In the genomic region with DNA sequence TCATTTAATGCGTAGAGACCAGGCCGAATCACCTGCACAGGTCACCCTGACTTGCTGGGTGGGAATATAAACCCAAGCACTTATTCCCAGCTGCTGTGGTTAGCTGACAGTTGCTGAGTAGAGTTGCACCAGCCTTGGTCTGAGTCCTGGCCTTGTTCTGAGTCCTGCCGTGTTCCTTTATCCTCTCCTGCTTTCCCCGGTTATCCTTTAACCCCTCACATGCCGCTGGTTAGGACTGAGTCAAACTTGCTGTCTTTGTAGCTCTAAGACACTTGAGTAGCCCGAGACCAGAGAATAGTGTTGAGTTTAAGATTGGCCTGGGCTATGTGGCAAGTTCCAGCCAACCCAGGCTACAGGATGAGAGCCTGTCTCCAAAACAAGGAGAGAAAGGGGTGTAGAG, we compare ENCODE assay signal across 23 mouse cellular contexts.
DNase-seq lines count a peak whose midpoint lies in the region; ATAC-seq lines count a peak whose summit lies in the region.
"Had no signal": no experiment of that assay in that cellular context is flagged by ENCODE, and none has a peak within 500 bp of the region (broad histone marks: within the 10 kb centered on the region; RNA-seq: fewer than 3 reads in every experiment).

No protein-coding gene starts in this region.

- 44% methylated on average over 6 of the region's 6 CpGs for WGBS in forebrain, embryonic 10.5 days
- 40% methylated on average over 6 of the region's 6 CpGs for WGBS in forebrain, embryonic 15.5 days
- 61% methylated on average over 6 of the region's 6 CpGs for WGBS in lung, embryonic 15.5 days
- WGBS in intestine, embryonic 14.5 days, result 58% methylated on average over 6 of the region's 6 CpGs
- 55% methylated on average over 6 of the region's 6 CpGs for WGBS in limb, embryonic 13.5 days
- WGBS in hindbrain, embryonic 10.5 days, result 49% methylated on average over 6 of the region's 6 CpGs

- intact Hi-C loops in heart, postnatal 36 days (cut with DNase I), result no loop called here

- ATAC-seq in forebrain, embryonic 15.5 days (replicated peaks), result no peak
- ATAC-seq in lung, embryonic 15.5 days (ENCODE audit: borderline replicate concordance, extremely low read depth, low FRiP score, low TSS enrichment), result no peak
- ATAC-seq in intestine, embryonic 14.5 days (replicated peaks; ENCODE audit: low FRiP score, low TSS enrichment, low read depth), result no peak
- no peak for ATAC-seq in limb, embryonic 13.5 days (ENCODE audit: low FRiP score, low read depth)
- ATAC-seq: forebrain, embryonic 16.5 days; liver, embryonic 12.5 days had no signal

- no peak for DNase-seq in forebrain, embryonic 10.5 days (ENCODE audit: extremely low spot score, low spot score)
- DNase-seq in lung, adult 18-20 months, result no peak
- no peak for DNase-seq in intestine, embryonic 14.5 days (ENCODE audit: low spot score)
- DNase-seq in hindbrain, embryonic 10.5 days (ENCODE audit: low spot score), result no peak
- no peak for DNase-seq in heart, postnatal 36 days
- DNase-seq: adrenal gland, postnatal 10 days; cerebellum, adult 2 months; cerebellum, postnatal 25 days; gastrocnemius, postnatal 14 days; heart, postnatal 4 days; left cerebral cortex, postnatal 4 days; lung, adult 2 months; spleen, adult 18-20 months; thymus, postnatal 14 days had no signal

- H3K4me1 ChIP-seq in forebrain, embryonic 10.5 days, result peaks cover 61% of the 10 kb centered on the region
- no peaks in the 10 kb centered on the region for H3K4me1 ChIP-seq in forebrain, embryonic 15.5 days
- H3K4me1 ChIP-seq in lung, embryonic 15.5 days, result peaks cover 88% of the 10 kb centered on the region
- peaks cover 51% of the 10 kb centered on the region for H3K4me1 ChIP-seq in intestine, embryonic 14.5 days (replicated peaks; ENCODE audit: control insufficient read depth, insufficient read depth, low read length)
- H3K4me1 ChIP-seq in limb, embryonic 13.5 days, result peaks cover 79% of the 10 kb centered on the region
- peaks cover 41% of the 10 kb centered on the region for H3K4me1 ChIP-seq in hindbrain, embryonic 10.5 days (replicated peaks)
- H3K4me1 ChIP-seq: hindbrain, embryonic 15.5 days had no signal

- no peaks in the 10 kb centered on the region for H3K9me3 ChIP-seq in forebrain, embryonic 10.5 days
- no peaks in the 10 kb centered on the region for H3K9me3 ChIP-seq in forebrain, embryonic 15.5 days
- H3K9me3 ChIP-seq in lung, embryonic 15.5 days, result no peaks in the 10 kb centered on the region
- no peaks in the 10 kb centered on the region for H3K9me3 ChIP-seq in intestine, embryonic 14.5 days (ENCODE audit: control insufficient read depth, low read length)
- H3K9me3 ChIP-seq in limb, embryonic 13.5 days, result no peaks in the 10 kb centered on the region
- no peaks in the 10 kb centered on the region for H3K9me3 ChIP-seq in hindbrain, embryonic 10.5 days
- H3K9me3 ChIP-seq: hindbrain, embryonic 15.5 days; liver, embryonic 12.5 days; midbrain, embryonic 12.5 days; neural tube, embryonic 15.5 days had no signal

- 0 out of 2 replicates have a peak overlapping the region, but pooled peaks have one; percentile 37 for H3K27ac ChIP-seq in forebrain, embryonic 10.5 days
- no peak overlapping the region for H3K27ac ChIP-seq in forebrain, embryonic 15.5 days (replicated peaks)
- 0 out of 2 replicates have a peak overlapping the region, but pooled peaks have one; percentile 66 for H3K27ac ChIP-seq in lung, embryonic 15.5 days
- H3K27ac ChIP-seq in intestine, embryonic 14.5 days (ENCODE audit: low read depth), result 0 out of 2 replicates have a peak overlapping the region, but pooled peaks have one; percentile 49
- H3K27ac ChIP-seq in limb, embryonic 13.5 days, result peak overlapping the region; percentile 86; the same call in 1 of the 2 replicates
- no peak overlapping the region for H3K27ac ChIP-seq in hindbrain, embryonic 10.5 days
- H3K27ac ChIP-seq: hindbrain, embryonic 15.5 days; left cerebral cortex, adult 2 months; liver, embryonic 12.5 days; midbrain, embryonic 12.5 days; neural tube, embryonic 15.5 days had no signal

- no peak overlapping the region for H3K9ac ChIP-seq in forebrain, embryonic 15.5 days (replicated peaks)
- no peak overlapping the region for H3K9ac ChIP-seq in lung, embryonic 15.5 days
- H3K9ac ChIP-seq in intestine, embryonic 14.5 days (ENCODE audit: low read length), result no peak overlapping the region
- H3K9ac ChIP-seq in limb, embryonic 13.5 days, result no peak overlapping the region; the same call in 1 of the 2 replicates
- H3K9ac ChIP-seq: hindbrain, embryonic 15.5 days; liver, embryonic 12.5 days; midbrain, embryonic 12.5 days; neural tube, embryonic 15.5 days had no signal

- H3K36me3 ChIP-seq in forebrain, embryonic 10.5 days (replicated peaks), result no peaks in the 10 kb centered on the region
- no peaks in the 10 kb centered on the region for H3K36me3 ChIP-seq in forebrain, embryonic 15.5 days
- H3K36me3 ChIP-seq in lung, embryonic 15.5 days, result peaks cover 21% of the 10 kb centered on the region; the same call in 1 of the 2 replicates
- H3K36me3 ChIP-seq in intestine, embryonic 14.5 days (ENCODE audit: control insufficient read depth, insufficient read depth, low read length), result peaks cover 21% of the 10 kb centered on the region
- no peaks in the 10 kb centered on the region for H3K36me3 ChIP-seq in limb, embryonic 13.5 days
- H3K36me3 ChIP-seq in hindbrain, embryonic 10.5 days, result no peaks in the 10 kb centered on the region
- H3K36me3 ChIP-seq: hindbrain, embryonic 15.5 days; liver, embryonic 12.5 days; midbrain, embryonic 12.5 days; neural tube, embryonic 15.5 days had no signal

- H3K27me3 ChIP-seq in forebrain, embryonic 10.5 days (ENCODE audit: poor library complexity, severe bottlenecking), result no peaks in the 10 kb centered on the region
- H3K27me3 ChIP-seq in forebrain, embryonic 15.5 days, result no peaks in the 10 kb centered on the region
- H3K27me3 ChIP-seq in lung, embryonic 15.5 days, result no peaks in the 10 kb centered on the region
- no peaks in the 10 kb centered on the region for H3K27me3 ChIP-seq in intestine, embryonic 14.5 days (replicated peaks; ENCODE audit: control insufficient read depth, insufficient read depth, low read length)
- H3K27me3 ChIP-seq in limb, embryonic 13.5 days, result peaks cover 14% of the 10 kb centered on the region
- no peaks in the 10 kb centered on the region for H3K27me3 ChIP-seq in hindbrain, embryonic 10.5 days (ENCODE audit: insufficient read depth, poor library complexity, severe bottlenecking)
- H3K27me3 ChIP-seq: hindbrain, embryonic 15.5 days; liver, embryonic 12.5 days; midbrain, embryonic 12.5 days; neural tube, embryonic 15.5 days had no signal

- no peak overlapping the region for H3K4me3 ChIP-seq in forebrain, embryonic 10.5 days
- H3K4me3 ChIP-seq in forebrain, embryonic 15.5 days, result no peak overlapping the region
- no peak overlapping the region for H3K4me3 ChIP-seq in lung, embryonic 15.5 days
- H3K4me3 ChIP-seq in intestine, embryonic 14.5 days (ENCODE audit: low read depth, low read length), result no peak overlapping the region
- no peak overlapping the region for H3K4me3 ChIP-seq in limb, embryonic 13.5 days
- no peak overlapping the region for H3K4me3 ChIP-seq in hindbrain, embryonic 10.5 days
- H3K4me3 ChIP-seq: hindbrain, embryonic 15.5 days; left cerebral cortex, adult 2 months; liver, embryonic 12.5 days; midbrain, embryonic 12.5 days; neural tube, embryonic 15.5 days had no signal

- no peak overlapping the region for H3K4me2 ChIP-seq in forebrain, embryonic 15.5 days (replicated peaks)
- no peak overlapping the region for H3K4me2 ChIP-seq in lung, embryonic 15.5 days
- no peak overlapping the region for H3K4me2 ChIP-seq in intestine, embryonic 14.5 days (ENCODE audit: low read length)
- H3K4me2 ChIP-seq in limb, embryonic 13.5 days (replicated peaks), result no peak overlapping the region
- H3K4me2 ChIP-seq: hindbrain, embryonic 15.5 days; liver, embryonic 12.5 days; midbrain, embryonic 12.5 days; neural tube, embryonic 15.5 days had no signal

Comparison
In these comparisons a context has a peak if more than half of its experiments do, and no peak if none do; other contexts are left out.
1. H3K27ac ChIP-seq: peak in forebrain, embryonic 10.5 days (single experiment), lung, embryonic 15.5 days (single experiment), intestine, embryonic 14.5 days (single experiment) and limb, embryonic 13.5 days (single experiment); none in forebrain, embryonic 15.5 days (single experiment) and hindbrain, embryonic 10.5 days (single experiment).